Mouse (Mus musculus): ENCODE data around the gene Nudt14. TPM values are rescaled to one million over a fixed set of nuclear protein-coding genes. Genes with fewer than 3 reads are reported as not detected.

Gene Nudt14
- total and polyA plus RNA-seq, 3 experiments: 17.7 to 23.9 (median 20.7) TPM

- peaks cover 0 to 2% of the 10 kb centered on the region in 2 experiments for H3K36me3 ChIP-seq (replicated peaks in 1 of 2; ENCODE audit: control insufficient read depth in 1 of 2, insufficient read depth in 1 of 2, low read length in 1 of 2)
- no peak overlapping the region for H3K9ac ChIP-seq (ENCODE audit: insufficient read depth, low read depth)
- in situ Hi-C loops (cut with MboI; ENCODE audit: low pct_ligation_motif_present, low pct_unique_long_range_greater_than_20kb, low sequenced_read_pairs): no loop called here
- dilution Hi-C loops (cut with MboI; ENCODE audit: extremely low pct_ligation_motif_present, extremely low pct_unique_long_range_greater_than_20kb, low sequenced_read_pairs): no loop called here
- H3K27me3 ChIP-seq (replicated peaks): peaks cover 32% of the 10 kb centered on the region
- no peaks in the 10 kb centered on the region for H3K79me2 ChIP-seq (replicated peaks; ENCODE audit: control insufficient read depth, extremely low read depth, insufficient read depth, poor library complexity, severe bottlenecking)
- TF ChIP-seq NRF1 (IDR thresholded peaks at IDR 0.05; ENCODE audit: low read depth, low read length) (no peak), CHD2 (IDR thresholded peaks at IDR 0.05; ENCODE audit: low read length) (no peak), HCFC1 (IDR thresholded peaks at IDR 0.05; ENCODE audit: low read depth, low read length) (no peak), USF1 (IDR thresholded peaks at IDR 0.05; ENCODE audit: low read depth, low read length) (no peak), BHLHE40 (IDR thresholded peaks at IDR 0.05; ENCODE audit: low read depth, low read length) (no peak), MYC (IDR thresholded peaks at IDR 0.05; ENCODE audit: low read depth, low read length) (no peak), ZNF384 (IDR thresholded peaks at IDR 0.05; ENCODE audit: low read depth, low read length) (no peak), GABPA (IDR thresholded peaks at IDR 0.05; ENCODE audit: insufficient replicate concordance, low read depth, low read length) (no peak), POLR2AphosphoS2 (IDR thresholded peaks at IDR 0.05; ENCODE audit: low read depth, low read length) (no peak), PAX5 (IDR thresholded peaks at IDR 0.05; ENCODE audit: low read length) (no peak), UBTF (IDR thresholded peaks at IDR 0.05; ENCODE audit: low read depth, low read length) (no peak), ZMIZ1 (IDR thresholded peaks at IDR 0.05; ENCODE audit: low read depth, low read length) (no peak), SMC3 (IDR thresholded peaks at IDR 0.05; ENCODE audit: low read depth, low read length) (no peak), ZC3H11A (IDR thresholded peaks at IDR 0.05; ENCODE audit: low read depth, low read length) (no peak), NELFE (IDR thresholded peaks at IDR 0.05; ENCODE audit: low read depth, low read length) (no peak), EP300 (IDR thresholded peaks at IDR 0.05; ENCODE audit: low read length) (no peak)
- H3K9me3 ChIP-seq (replicated peaks; ENCODE audit: low read length): no peaks in the 10 kb centered on the region
- no peak overlapping the region for H3K4me3 ChIP-seq (replicated peaks in 1 of 3; ENCODE audit: low read depth in 2 of 3, low read length in 2 of 3, poor library complexity in 1 of 3)
- no peak overlapping the region for H3K4me2 ChIP-seq (ENCODE audit: insufficient read depth, low read depth, poor library complexity, severe bottlenecking)
- H3K4me1 ChIP-seq (ENCODE audit: control insufficient read depth in 1 of 2, insufficient read depth in 2 of 2): peaks cover 8 to 17% of the 10 kb centered on the region in 2 experiments; a peak in 3 of 4 replicates
- H3K27ac ChIP-seq (ENCODE audit: insufficient read depth, low read depth): no peak overlapping the region
- no peak for DNase-seq (ENCODE audit: extremely low read depth)
These were observed 26.3 kb downstream of the Nudt14 start for GRCm38 (mm10) chr12:112915587-112915986.

- Histone ChIP-seq H3K27ac (ENCODE audit: insufficient read depth, low read depth) (no peak overlapping the region), H3K27me3 (replicated peaks) (peaks cover 25% of the 10 kb centered on the region), H3K4me2 (ENCODE audit: insufficient read depth, low read depth, poor library complexity, severe bottlenecking) (no peak overlapping the region), H3K4me3 (replicated peaks in 1 of 3; ENCODE audit: low read depth in 2 of 3, low read length in 2 of 3, poor library complexity in 1 of 3) (no peak overlapping the region), H3K79me2 (replicated peaks; ENCODE audit: control insufficient read depth, extremely low read depth, insufficient read depth, poor library complexity, severe bottlenecking) (no peaks in the 10 kb centered on the region), H3K4me1 (ENCODE audit: control insufficient read depth in 1 of 2, insufficient read depth in 2 of 2) (peaks cover 8 to 17% of the 10 kb centered on the region in 2 experiments; a peak in 3 of 4 replicates), H3K9ac (ENCODE audit: insufficient read depth, low read depth) (no peak overlapping the region), H3K36me3 (replicated peaks in 1 of 2; ENCODE audit: control insufficient read depth in 1 of 2, insufficient read depth in 1 of 2, low read length in 1 of 2) (peaks cover 0 to 2% of the 10 kb centered on the region in 2 experiments), H3K9me3 (replicated peaks; ENCODE audit: low read length) (no peaks in the 10 kb centered on the region)
- dilution Hi-C loops (cut with MboI; ENCODE audit: extremely low pct_ligation_motif_present, extremely low pct_unique_long_range_greater_than_20kb, low sequenced_read_pairs) (no loop called here), in situ Hi-C loops (cut with MboI; ENCODE audit: low pct_ligation_motif_present, low pct_unique_long_range_greater_than_20kb, low sequenced_read_pairs) (no loop called here)
- no peak for DNase-seq (ENCODE audit: extremely low read depth)
- no peak for TF ChIP-seq ZKSCAN1 (IDR thresholded peaks at IDR 0.05; ENCODE audit: borderline replicate concordance, low read depth, low read length)
- TF ChIP-seq ETS1 (conservative IDR thresholded peaks at IDR 0.05; ENCODE audit: low read depth, low read length): no peak
- no peak for TF ChIP-seq POLR2A (IDR thresholded peaks at IDR 0.05; ENCODE audit: low read depth, low read length)
- no peak for TF ChIP-seq MAX (IDR thresholded peaks at IDR 0.05; ENCODE audit: low read length)
These were observed 27.4 kb downstream of the Nudt14 start for GRCm38 (mm10) chr12:112914527-112914926.
